Mouse (Mus musculus): ENCODE measurements around the gene Senp1. TPM values are rescaled to one million over a fixed set of nuclear protein-coding genes. Genes with fewer than 3 reads are reported as not detected.

The Senp1 gene
- total and polyA plus RNA-seq, 3 experiments: 17.1 to 61.3 (median 55.5) TPM

- ATAC-seq (ENCODE audit: extremely low read depth, insufficient number of reproducible peaks, low FRiP score, poor library complexity, severe bottlenecking) (no peak), DNase-seq (ENCODE audit: low spot score) (no peak)
- Histone ChIP-seq H3K4me3 (ENCODE audit: low read depth, low read length) (no peak overlapping the region), H3K27me3 (ENCODE audit: insufficient read depth, low read length) (no peaks in the 10 kb centered on the region), H3K4me1 (ENCODE audit: insufficient read depth, low read depth, low read length) (peaks cover 24% of the 10 kb centered on the region), H3K9me3 (replicated peaks) (no peaks in the 10 kb centered on the region), H3K36me3 (replicated peaks) (peaks cover 92% of the 10 kb centered on the region)
- no peak for TF ChIP-seq CTCF (IDR thresholded peaks at IDR 0.05; ENCODE audit: low read depth, low read length)
- no peak for TF ChIP-seq TAL1 (conservative IDR thresholded peaks at IDR 0.05; ENCODE audit: low read depth, low read length)
- no peak for TF ChIP-seq GATA2 (IDR thresholded peaks at IDR 0.05; ENCODE audit: borderline replicate concordance, low read depth, low read length)
- TF ChIP-seq POLR2AphosphoS5 (IDR thresholded peaks at IDR 0.05; ENCODE audit: insufficient replicate concordance, low read depth, low read length): no peak
- TF ChIP-seq GATA1 (IDR thresholded peaks at IDR 0.05; ENCODE audit: borderline replicate concordance, low read length): no peak
Observed at GRCm38 (mm10) chr15:98120831-98121230, 27.3 kb upstream of the Senp1 start.

- Histone ChIP-seq H3K4me3 (ENCODE audit: low read depth, low read length) (no peak overlapping the region), H3K9me3 (replicated peaks) (no peaks in the 10 kb centered on the region), H3K4me1 (ENCODE audit: insufficient read depth, low read depth, low read length) (peaks cover 34% of the 10 kb centered on the region), H3K36me3 (replicated peaks) (peaks cover 92% of the 10 kb centered on the region), H3K27me3 (ENCODE audit: insufficient read depth, low read length) (no peaks in the 10 kb centered on the region)
- no peak for ATAC-seq (ENCODE audit: extremely low read depth, insufficient number of reproducible peaks, low FRiP score, poor library complexity, severe bottlenecking)
- TF ChIP-seq POLR2AphosphoS5 (IDR thresholded peaks at IDR 0.05; ENCODE audit: insufficient replicate concordance, low read depth, low read length) (no peak), GATA1 (IDR thresholded peaks at IDR 0.05; ENCODE audit: borderline replicate concordance, low read length) (no peak), CTCF (IDR thresholded peaks at IDR 0.05; ENCODE audit: low read depth, low read length) (no peak), GATA2 (IDR thresholded peaks at IDR 0.05; ENCODE audit: borderline replicate concordance, low read depth, low read length) (no peak), TAL1 (conservative IDR thresholded peaks at IDR 0.05; ENCODE audit: low read depth, low read length) (no peak)
- no peak for DNase-seq (ENCODE audit: low spot score)
Observed at GRCm38 (mm10) chr15:98119363-98119762, 25.8 kb upstream of the Senp1 start.

GRCm38 (mm10) chr15:98116287-98116686, 22.7 kb upstream of the Senp1 start:
- ATAC-seq (ENCODE audit: extremely low read depth, insufficient number of reproducible peaks, low FRiP score, poor library complexity, severe bottlenecking) (peak; percentile 84), DNase-seq (ENCODE audit: low spot score) (peak; percentile 77)
- peaks cover 45% of the 10 kb centered on the region for H3K4me1 ChIP-seq (ENCODE audit: insufficient read depth, low read depth, low read length)
- peak overlapping the region; percentile 48; the same call in 1 of the 2 replicates for H3K4me3 ChIP-seq (ENCODE audit: low read depth, low read length)
- H3K36me3 ChIP-seq (replicated peaks): peaks cover 87% of the 10 kb centered on the region
- H3K9me3 ChIP-seq (replicated peaks): no peaks in the 10 kb centered on the region
- TF ChIP-seq TAL1 (conservative IDR thresholded peaks at IDR 0.05; ENCODE audit: low read depth, low read length) (peak; percentile 72), GATA2 (IDR thresholded peaks at IDR 0.05; ENCODE audit: borderline replicate concordance, low read depth, low read length) (no peak)
- no peaks in the 10 kb centered on the region for H3K27me3 ChIP-seq (ENCODE audit: insufficient read depth, low read length)

GRCm38 (mm10) chr15:98115779-98116163, 22.2 kb upstream of the Senp1 start:
- no peak overlapping the region; the same call in 1 of the 2 replicates for H3K4me3 ChIP-seq (ENCODE audit: low read depth, low read length)
- DNase-seq (ENCODE audit: low spot score) (no peak), ATAC-seq (ENCODE audit: extremely low read depth, insufficient number of reproducible peaks, low FRiP score, poor library complexity, severe bottlenecking) (0 out of 2 replicates have a peak, but pooled peaks have one; percentile 22)
- H3K27me3 ChIP-seq (ENCODE audit: insufficient read depth, low read length): no peaks in the 10 kb centered on the region
- H3K36me3 ChIP-seq (replicated peaks): peaks cover 82% of the 10 kb centered on the region
- no peaks in the 10 kb centered on the region for H3K9me3 ChIP-seq (replicated peaks)
- TF ChIP-seq TAL1 (conservative IDR thresholded peaks at IDR 0.05; ENCODE audit: low read depth, low read length): no peak
- TF ChIP-seq GATA1 (IDR thresholded peaks at IDR 0.05; ENCODE audit: borderline replicate concordance, low read length): no peak
- TF ChIP-seq CTCF (IDR thresholded peaks at IDR 0.05; ENCODE audit: low read depth, low read length): no peak
- no peak for TF ChIP-seq POLR2AphosphoS5 (IDR thresholded peaks at IDR 0.05; ENCODE audit: insufficient replicate concordance, low read depth, low read length)
- no peak for TF ChIP-seq GATA2 (IDR thresholded peaks at IDR 0.05; ENCODE audit: borderline replicate concordance, low read depth, low read length)
- peaks cover 50% of the 10 kb centered on the region for H3K4me1 ChIP-seq (ENCODE audit: insufficient read depth, low read depth, low read length)

- no peak for ATAC-seq (ENCODE audit: extremely low read depth, insufficient number of reproducible peaks, low FRiP score, poor library complexity, severe bottlenecking)
- no peak for DNase-seq (ENCODE audit: low spot score)
- Histone ChIP-seq H3K4me3 (ENCODE audit: low read depth, low read length) (no peak overlapping the region; the same call in 1 of the 2 replicates), H3K4me1 (ENCODE audit: insufficient read depth, low read depth, low read length) (peaks cover 51% of the 10 kb centered on the region), H3K9me3 (replicated peaks) (no peaks in the 10 kb centered on the region), H3K36me3 (replicated peaks) (peaks cover 78% of the 10 kb centered on the region), H3K27me3 (ENCODE audit: insufficient read depth, low read length) (no peaks in the 10 kb centered on the region)
- TF ChIP-seq CTCF (IDR thresholded peaks at IDR 0.05; ENCODE audit: low read depth, low read length): no peak
- no peak for TF ChIP-seq GATA1 (IDR thresholded peaks at IDR 0.05; ENCODE audit: borderline replicate concordance, low read length)
- TF ChIP-seq GATA2 (IDR thresholded peaks at IDR 0.05; ENCODE audit: borderline replicate concordance, low read depth, low read length): no peak
Observed at GRCm38 (mm10) chr15:98114852-98115778, 21.6 kb upstream of the Senp1 start.

GRCm38 (mm10) chr15:98114098-98114851, 20.7 kb upstream of the Senp1 start:
- Histone ChIP-seq H3K9me3 (replicated peaks) (no peaks in the 10 kb centered on the region), H3K4me1 (ENCODE audit: insufficient read depth, low read depth, low read length) (peaks cover 58% of the 10 kb centered on the region), H3K4me3 (ENCODE audit: low read depth, low read length) (no peak overlapping the region), H3K27me3 (ENCODE audit: insufficient read depth, low read length) (no peaks in the 10 kb centered on the region), H3K36me3 (replicated peaks) (peaks cover 74% of the 10 kb centered on the region)
- TF ChIP-seq TAL1 (conservative IDR thresholded peaks at IDR 0.05; ENCODE audit: low read depth, low read length): no peak
- ATAC-seq (ENCODE audit: extremely low read depth, insufficient number of reproducible peaks, low FRiP score, poor library complexity, severe bottlenecking): no peak
- no peak for DNase-seq (ENCODE audit: low spot score)
